Mouse (Mus musculus): ENCODE measurements at regions not wholly inside any gene's neighbourhood (a gene's known extent, or its start where the extent isn't known, plus 50 kb on each side); places are given as distances from the start of the nearest gene placed in this dataset.
"Not testable (repeated sequence)": the region's sequence is repeated elsewhere in the genome, so short reads cannot be mapped to it uniquely, and the experiment has no call there.

- ATAC-seq (replicated peaks in 1 of 2; ENCODE audit: insufficient read depth in 1 of 2, low FRiP score in 2 of 2, low TSS enrichment in 1 of 2, low read depth in 1 of 2, poor library complexity in 2 of 2, severe bottlenecking in 2 of 2): not testable (repeated sequence)
These were observed 124.6 kb upstream of the Mrpl21 start for GRCm38 (mm10) chr19:3158149-3158548.

DNA sequence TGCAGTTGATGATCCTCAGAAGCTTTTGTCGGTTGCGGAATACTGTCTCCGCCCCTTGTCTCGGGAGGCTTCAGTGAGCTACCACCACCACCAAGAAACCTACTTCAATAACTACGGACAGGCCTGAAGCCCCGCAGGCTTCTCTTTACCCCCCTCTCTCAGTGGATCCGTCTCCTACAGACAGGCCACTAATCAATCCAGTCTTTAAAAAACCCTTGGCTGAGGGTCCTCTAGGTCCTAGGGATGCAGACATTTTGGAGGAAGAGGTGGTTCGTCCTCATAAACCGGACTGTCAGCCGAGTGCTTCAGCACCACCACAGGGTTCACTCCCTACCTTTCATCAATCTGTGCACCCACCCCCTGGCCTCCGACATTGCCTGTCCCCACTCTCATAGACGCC is 123.4 kb upstream of the Mrpl21 start:
- no peak for ATAC-seq (replicated peaks in 1 of 2; ENCODE audit: insufficient read depth in 1 of 2, low FRiP score in 2 of 2, low TSS enrichment in 1 of 2, low read depth in 1 of 2, poor library complexity in 2 of 2, severe bottlenecking in 2 of 2)

- ATAC-seq (replicated peaks in 1 of 2; ENCODE audit: insufficient read depth in 1 of 2, low FRiP score in 2 of 2, low TSS enrichment in 1 of 2, low read depth in 1 of 2, poor library complexity in 2 of 2, severe bottlenecking in 2 of 2): no peak
These were observed 115.0 kb upstream of the Mrpl21 start for GRCm38 (mm10) chr19:3167683-3168082.

- ATAC-seq (replicated peaks in 1 of 2; ENCODE audit: insufficient read depth in 1 of 2, low FRiP score in 2 of 2, low TSS enrichment in 1 of 2, low read depth in 1 of 2, poor library complexity in 2 of 2, severe bottlenecking in 2 of 2): no peak
These were observed 100.1 kb upstream of the Mrpl21 start for GRCm38 (mm10) chr19:3182625-3183024.

- ATAC-seq (replicated peaks in 1 of 2; ENCODE audit: insufficient read depth in 1 of 2, low FRiP score in 2 of 2, low TSS enrichment in 1 of 2, low read depth in 1 of 2, poor library complexity in 2 of 2, severe bottlenecking in 2 of 2): no peak
These were observed 90.1 kb upstream of the Mrpl21 start for GRCm38 (mm10) chr19:3192644-3193043.

- ATAC-seq (replicated peaks in 1 of 2; ENCODE audit: insufficient read depth in 1 of 2, low FRiP score in 2 of 2, low TSS enrichment in 1 of 2, low read depth in 1 of 2, poor library complexity in 2 of 2, severe bottlenecking in 2 of 2): not testable (repeated sequence)
These were observed 78.2 kb upstream of the Mrpl21 start for GRCm38 (mm10) chr19:3204504-3204903.

- ATAC-seq (replicated peaks in 1 of 2; ENCODE audit: insufficient read depth in 1 of 2, low FRiP score in 2 of 2, low TSS enrichment in 1 of 2, low read depth in 1 of 2, poor library complexity in 2 of 2, severe bottlenecking in 2 of 2): not testable (repeated sequence)
These were observed 77.3 kb upstream of the Mrpl21 start for GRCm38 (mm10) chr19:3205406-3205805.

- ATAC-seq (replicated peaks in 1 of 2; ENCODE audit: insufficient read depth in 1 of 2, low FRiP score in 2 of 2, low TSS enrichment in 1 of 2, low read depth in 1 of 2, poor library complexity in 2 of 2, severe bottlenecking in 2 of 2): 0 out of 4 replicates have a peak, but pooled peaks of 1 of the 2 experiments have one; percentile 37
These were observed 74.4 kb upstream of the Mrpl21 start for GRCm38 (mm10) chr19:3208283-3208682.

Data from hematopoietic stem cell, adult 5-6 weeks (primary cell).